Mouse (Mus musculus): Measurements from ENCODE around the gene Lrrc40. TPM values are rescaled to one million over a fixed set of nuclear protein-coding genes. Genes with fewer than 3 reads are reported as not detected.
"Not testable (repeated sequence)": the region's sequence is repeated elsewhere in the genome, so short reads cannot be mapped to it uniquely, and the experiment has no call there.

Lrrc40 gene
- polyA plus RNA-seq, 1 experiment from 2014 or later = 81.0 TPM

- no peaks in the 10 kb centered on the region for H3K9me3 ChIP-seq
- 86% methylated on average over 2 of the region's 2 CpGs for WGBS
- H3K4me3 ChIP-seq (replicated peaks) = no peak overlapping the region
- no peaks in the 10 kb centered on the region for H3K4me1 ChIP-seq
- no peaks in the 10 kb centered on the region for H3K27me3 ChIP-seq
- peaks cover 44% of the 10 kb centered on the region for H3K36me3 ChIP-seq (replicated peaks)
- no peak overlapping the region for H3K27ac ChIP-seq
- no peak overlapping the region for H3K4me2 ChIP-seq
- ATAC-seq (ENCODE audit: low FRiP score) = no peak
- no peak overlapping the region for H3K9ac ChIP-seq
These were observed 24.3 kb downstream of the Lrrc40 start for GRCm38 (mm10) chr3:158060621-158061291.

DNA sequence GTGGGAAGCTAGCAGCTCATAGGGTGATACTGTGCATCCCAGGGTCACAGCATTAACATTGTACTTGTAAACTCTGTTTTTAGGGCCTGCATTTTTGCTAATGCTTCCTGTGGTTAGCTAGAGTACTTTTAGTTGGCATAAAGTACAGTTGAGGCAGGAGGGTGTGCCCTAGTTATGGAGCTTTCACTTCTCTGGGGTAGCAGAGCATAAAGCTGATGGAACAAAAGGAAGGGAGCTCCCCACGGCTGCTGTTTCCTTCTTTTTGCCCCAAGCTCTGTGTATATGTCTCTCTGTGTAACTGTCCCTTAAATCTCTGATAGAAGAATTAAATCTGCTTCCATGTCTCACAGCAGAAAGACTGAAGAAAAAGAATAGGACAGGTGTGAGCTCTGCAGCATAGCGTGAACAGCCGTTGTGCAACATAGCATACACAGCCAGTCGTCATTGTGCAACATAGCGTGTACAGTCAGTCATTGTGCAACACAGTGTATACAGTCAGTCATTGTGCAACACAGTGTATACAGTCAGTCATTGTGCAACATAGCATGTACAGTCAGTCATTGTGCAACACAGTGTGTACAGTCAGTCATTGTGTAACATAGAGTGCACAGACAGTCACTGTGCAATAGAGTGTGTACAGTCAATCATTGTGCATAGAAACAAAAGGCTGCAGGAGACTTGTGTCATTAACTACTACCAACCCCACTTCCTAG is 25.5 kb downstream of the Lrrc40 start:
- Histone ChIP-seq H3K4me2 (no peak overlapping the region), H3K36me3 (replicated peaks) (peaks cover 35% of the 10 kb centered on the region)

DNA sequence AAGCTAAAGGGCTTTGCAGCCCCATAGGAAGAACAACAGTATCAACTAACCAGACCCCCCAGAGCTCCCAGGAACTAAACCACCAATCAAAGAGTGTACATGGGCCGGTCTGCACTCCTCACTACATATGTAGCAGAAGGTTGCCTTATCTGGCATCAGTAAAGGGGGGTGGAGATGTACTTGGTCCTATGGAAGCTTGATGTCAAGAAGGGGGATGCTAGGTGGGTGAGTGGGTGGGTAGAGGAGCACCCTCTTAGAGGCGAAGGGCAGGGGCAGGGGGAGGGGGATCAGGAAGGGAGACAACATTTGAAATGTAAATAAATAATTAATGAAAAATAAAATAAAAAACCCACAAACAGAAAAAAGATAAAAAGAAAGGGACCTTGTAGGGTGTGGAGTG is 28.8 kb downstream of the Lrrc40 start:
- ATAC-seq (ENCODE audit: low FRiP score) = no peak
- Histone ChIP-seq H3K27me3 (no peaks in the 10 kb centered on the region), H3K9me3 (no peaks in the 10 kb centered on the region), H3K9ac (no peak overlapping the region), H3K4me2 (no peak overlapping the region), H3K4me1 (no peaks in the 10 kb centered on the region), H3K27ac (no peak overlapping the region), H3K36me3 (replicated peaks) (peaks cover 20% of the 10 kb centered on the region), H3K4me3 (replicated peaks) (no peak overlapping the region)
- 96% methylated on average over 2 of the region's 2 CpGs for WGBS

More for the DNA sequence above, 25.5 kb downstream of the Lrrc40 start:
- H3K9me3 ChIP-seq = no peaks in the 10 kb centered on the region
- no peak overlapping the region for H3K4me3 ChIP-seq (replicated peaks)
- no peak overlapping the region for H3K9ac ChIP-seq
- ATAC-seq (ENCODE audit: low FRiP score) = no peak
- no peaks in the 10 kb centered on the region for H3K27me3 ChIP-seq
- H3K4me1 ChIP-seq = no peaks in the 10 kb centered on the region
- 92% methylated on average over 5 of the region's 5 CpGs for WGBS
- no peak overlapping the region for H3K27ac ChIP-seq

DNA sequence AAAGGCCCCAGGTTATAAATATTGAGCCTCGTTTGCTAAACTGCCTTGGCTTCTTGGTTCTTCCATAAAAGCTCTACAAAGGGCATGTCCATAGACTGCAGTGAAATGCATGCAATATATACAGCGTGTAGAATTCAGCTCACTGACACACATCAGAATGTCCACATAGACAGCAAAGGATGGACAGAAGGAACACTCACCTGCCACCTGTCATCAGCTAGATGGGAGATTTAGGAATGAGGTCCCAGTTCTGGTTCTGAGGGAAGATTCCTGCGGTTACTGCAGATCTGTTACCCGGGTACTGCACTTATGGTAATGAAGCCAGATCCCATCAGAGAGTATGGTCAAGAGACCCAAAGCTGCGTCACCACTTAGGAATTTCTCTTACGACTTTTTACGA is 31.5 kb downstream of the Lrrc40 start:
- H3K27me3 ChIP-seq = no peaks in the 10 kb centered on the region
- H3K9me3 ChIP-seq = no peaks in the 10 kb centered on the region
- no peak overlapping the region for H3K4me3 ChIP-seq (replicated peaks)
- H3K27ac ChIP-seq = no peak overlapping the region
- 91% methylated on average over 7 of the region's 7 CpGs for WGBS
- H3K36me3 ChIP-seq (replicated peaks) = peaks cover 14% of the 10 kb centered on the region
- no peak overlapping the region for H3K4me2 ChIP-seq
- H3K4me1 ChIP-seq = no peaks in the 10 kb centered on the region
- no peak for ATAC-seq (ENCODE audit: low FRiP score)
- no peak overlapping the region for H3K9ac ChIP-seq

DNA sequence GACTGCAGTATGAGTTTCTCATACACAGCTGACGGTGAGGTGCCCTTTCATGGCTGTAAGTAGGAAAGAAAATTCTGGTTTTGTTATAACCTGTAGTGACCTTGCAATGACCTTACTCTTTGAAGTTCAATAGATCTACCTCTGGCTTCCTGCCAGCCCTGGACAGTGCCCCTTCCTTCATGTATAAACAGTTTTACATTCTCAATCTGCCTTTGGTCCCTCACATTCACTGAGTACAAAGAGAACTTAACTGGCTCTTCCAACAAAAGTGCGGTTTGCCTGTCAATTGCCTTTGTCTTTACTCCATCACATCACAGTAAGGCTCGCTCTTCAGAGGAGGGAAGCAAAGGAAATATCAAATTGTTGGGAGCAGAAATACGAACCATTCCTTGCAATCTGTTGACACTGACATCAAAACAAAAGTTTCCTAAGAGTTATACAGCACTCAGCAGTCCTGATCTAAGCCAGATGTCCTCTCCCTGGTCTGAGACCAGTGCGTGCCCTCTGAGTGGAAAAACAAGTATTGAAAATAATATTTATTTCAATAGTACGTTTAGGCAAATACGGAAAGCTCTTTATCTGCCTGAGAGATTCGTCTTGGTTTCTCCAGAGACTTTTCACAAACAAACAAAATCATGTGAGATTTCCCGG is 32.3 kb downstream of the Lrrc40 start:
- no peaks in the 10 kb centered on the region for H3K9me3 ChIP-seq
- H3K27me3 ChIP-seq = no peaks in the 10 kb centered on the region
- no peak for ATAC-seq (ENCODE audit: low FRiP score)
- H3K4me1 ChIP-seq = no peaks in the 10 kb centered on the region
- 71% methylated on average over 9 of the region's 9 CpGs for WGBS
- H3K4me3 ChIP-seq (replicated peaks) = no peak overlapping the region
- H3K27ac ChIP-seq = no peak overlapping the region
- peaks cover 14% of the 10 kb centered on the region for H3K36me3 ChIP-seq (replicated peaks)
- no peak overlapping the region for H3K4me2 ChIP-seq
- H3K9ac ChIP-seq = no peak overlapping the region

- ATAC-seq (ENCODE audit: low FRiP score) = no peak
- 88% methylated on average over 2 of the region's 2 CpGs for WGBS
These were observed 38.5 kb downstream of the Lrrc40 start for GRCm38 (mm10) chr3:158075004-158075403.

DNA sequence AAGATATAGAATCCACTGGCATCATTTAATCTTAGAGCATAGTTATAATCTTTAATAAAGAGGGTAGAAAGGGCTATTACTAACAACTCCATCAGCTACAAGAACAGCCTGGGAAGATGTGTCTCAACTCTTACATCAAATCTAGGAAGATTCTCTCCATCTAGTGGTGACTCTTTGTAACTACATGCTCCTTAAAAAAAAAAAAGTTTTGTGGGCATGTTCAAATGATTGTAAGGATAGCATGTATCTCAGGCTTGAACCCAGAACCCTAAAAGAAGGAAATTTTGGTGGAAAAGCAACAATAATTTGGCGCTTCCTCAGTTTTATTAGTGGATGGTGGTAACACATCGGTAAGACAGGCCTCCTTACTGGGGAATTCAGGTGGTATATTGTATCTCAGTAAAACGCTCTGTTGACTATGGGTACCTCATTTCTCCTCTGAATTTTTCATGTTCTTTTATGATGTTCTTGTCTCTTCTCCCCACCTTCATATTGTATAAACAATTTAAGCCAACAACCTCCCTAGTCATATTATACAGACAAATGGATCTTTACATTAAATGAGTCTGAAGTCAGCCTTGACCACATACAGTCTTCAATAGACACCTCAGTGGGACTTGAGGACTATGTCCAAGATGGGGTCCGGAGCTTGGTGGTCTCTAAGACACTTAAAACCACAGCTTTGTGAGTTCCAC is 40.4 kb downstream of the Lrrc40 start:
- ATAC-seq (ENCODE audit: low FRiP score) = no peak; the same call in 1 of the 2 replicates
- Histone ChIP-seq H3K9me3 (no peaks in the 10 kb centered on the region), H3K36me3 (replicated peaks) (no peaks in the 10 kb centered on the region), H3K27me3 (no peaks in the 10 kb centered on the region), H3K27ac (no peak overlapping the region), H3K4me1 (no peaks in the 10 kb centered on the region), H3K4me2 (no peak overlapping the region), H3K4me3 (replicated peaks) (no peak overlapping the region), H3K9ac (no peak overlapping the region)
- WGBS = 54% methylated on average over 4 of the region's 4 CpGs

More at GRCm38 (mm10) chr3:158075004-158075403, 38.5 kb downstream of the Lrrc40 start:
- Histone ChIP-seq H3K9ac (no peak overlapping the region), H3K4me3 (replicated peaks) (no peak overlapping the region), H3K4me1 (no peaks in the 10 kb centered on the region), H3K4me2 (no peak overlapping the region), H3K9me3 (no peaks in the 10 kb centered on the region), H3K27ac (no peak overlapping the region), H3K36me3 (replicated peaks) (no peaks in the 10 kb centered on the region), H3K27me3 (no peaks in the 10 kb centered on the region)

DNA sequence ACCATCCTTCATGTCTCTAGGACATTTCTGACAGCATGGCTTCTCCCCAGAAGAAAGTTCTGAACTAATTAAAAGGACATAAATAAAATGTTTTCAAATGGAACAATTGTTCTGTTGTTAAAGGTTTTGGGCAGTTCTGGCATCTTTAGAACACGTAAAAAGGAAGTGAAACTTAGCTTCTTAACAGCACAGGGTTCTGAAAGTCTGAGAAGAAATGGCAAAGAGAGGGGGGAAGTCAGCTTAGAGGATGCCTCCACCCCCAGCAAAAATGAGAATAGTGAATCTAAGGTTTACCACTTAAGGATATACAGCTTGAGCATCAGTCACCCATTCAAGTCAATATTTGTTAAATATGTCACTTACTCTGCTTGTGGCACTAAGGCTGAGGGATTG is 40.9 kb downstream of the Lrrc40 start:
- Histone ChIP-seq H3K36me3 (replicated peaks) (no peaks in the 10 kb centered on the region), H3K9ac (no peak overlapping the region), H3K4me3 (replicated peaks) (no peak overlapping the region), H3K27ac (no peak overlapping the region), H3K4me1 (no peaks in the 10 kb centered on the region), H3K9me3 (no peaks in the 10 kb centered on the region), H3K4me2 (no peak overlapping the region), H3K27me3 (no peaks in the 10 kb centered on the region)
- ATAC-seq (ENCODE audit: low FRiP score) = no peak
- 60% methylated on average over 1 of the region's 1 CpGs for WGBS

DNA sequence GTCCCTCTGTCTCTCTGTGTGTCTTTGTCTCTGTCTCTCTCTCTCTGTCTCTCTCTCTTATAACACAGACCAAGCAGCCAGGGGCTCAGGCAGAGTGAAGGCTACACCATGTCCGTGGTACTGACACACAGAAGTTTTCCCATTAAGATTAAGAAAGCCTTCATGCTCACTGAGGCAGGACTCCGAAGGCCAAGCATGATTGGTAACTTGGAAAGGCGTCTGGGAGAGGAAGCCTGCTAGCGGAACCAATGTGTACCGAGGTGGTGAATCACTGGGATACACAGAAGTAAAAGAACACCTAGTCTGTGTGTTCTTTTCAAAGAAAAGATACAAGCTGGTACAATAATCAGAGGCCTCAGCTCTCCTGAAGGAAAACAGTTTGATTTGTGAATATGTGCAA is 41.4 kb downstream of the Lrrc40 start:
- 78% methylated on average over 5 of the region's 5 CpGs for WGBS
- no peaks in the 10 kb centered on the region for H3K36me3 ChIP-seq (replicated peaks)
- no peaks in the 10 kb centered on the region for H3K27me3 ChIP-seq
- no peak overlapping the region for H3K9ac ChIP-seq
- H3K9me3 ChIP-seq = no peaks in the 10 kb centered on the region
- ATAC-seq (ENCODE audit: low FRiP score) = no peak
- no peaks in the 10 kb centered on the region for H3K4me1 ChIP-seq
- H3K27ac ChIP-seq = no peak overlapping the region
- no peak overlapping the region for H3K4me2 ChIP-seq
- no peak overlapping the region for H3K4me3 ChIP-seq (replicated peaks)

- H3K27ac ChIP-seq = no peak overlapping the region
- 80% methylated on average over 3 of the region's 3 CpGs for WGBS
- no peaks in the 10 kb centered on the region for H3K4me1 ChIP-seq
- no peaks in the 10 kb centered on the region for H3K27me3 ChIP-seq
- no peak overlapping the region for H3K4me3 ChIP-seq (replicated peaks)
- no peak overlapping the region for H3K9ac ChIP-seq
- no peaks in the 10 kb centered on the region for H3K9me3 ChIP-seq
- no peak overlapping the region for H3K4me2 ChIP-seq
- H3K36me3 ChIP-seq (replicated peaks) = no peaks in the 10 kb centered on the region
- no peak for ATAC-seq (ENCODE audit: low FRiP score)
These were observed 55.1 kb downstream of the Lrrc40 start for GRCm38 (mm10) chr3:158091601-158092000.

DNA sequence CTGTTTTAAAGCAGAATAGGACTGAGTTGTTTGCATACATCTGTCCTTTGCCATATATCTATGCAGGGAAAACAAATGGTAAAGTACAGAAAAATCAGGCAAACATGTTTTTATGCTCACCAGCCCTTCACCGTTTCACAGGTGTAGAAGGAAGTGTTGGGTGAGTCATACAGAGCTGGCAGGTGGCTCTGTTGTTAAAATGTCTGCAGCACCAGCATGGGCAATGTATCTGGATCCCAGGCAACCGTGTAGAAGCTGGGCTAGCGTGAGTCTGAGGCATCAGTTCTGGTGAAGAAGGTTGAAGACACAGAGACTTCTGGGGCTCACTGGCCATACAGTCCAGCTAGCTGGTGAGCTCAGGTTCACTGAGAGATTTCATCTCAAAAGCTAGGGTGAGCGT is 57.5 kb downstream of the Lrrc40 start:
- Histone ChIP-seq H3K36me3 (replicated peaks) (no peaks in the 10 kb centered on the region), H3K27me3 (no peaks in the 10 kb centered on the region), H3K4me2 (no peak overlapping the region), H3K9me3 (no peaks in the 10 kb centered on the region), H3K9ac (no peak overlapping the region), H3K4me1 (no peaks in the 10 kb centered on the region), H3K27ac (no peak overlapping the region), H3K4me3 (replicated peaks) (no peak overlapping the region)
- ATAC-seq (ENCODE audit: low FRiP score) = no peak
- WGBS = 90% methylated on average over 4 of the region's 4 CpGs

- not testable (repeated sequence) for H3K9me3 ChIP-seq; H3K9ac ChIP-seq; H3K4me2 ChIP-seq; H3K4me1 ChIP-seq; H3K4me3 ChIP-seq (replicated peaks); H3K36me3 ChIP-seq (replicated peaks); H3K27me3 ChIP-seq; H3K27ac ChIP-seq; ATAC-seq (ENCODE audit: low FRiP score)
- 92% methylated on average over 10 of the region's 10 CpGs for WGBS
These were observed 65.6 kb downstream of the Lrrc40 start for GRCm38 (mm10) chr3:158102043-158102442.

Measured in forebrain, embryonic 12.5 days (tissue).